Mouse (Mus musculus): Measurements from ENCODE around the gene Odf3. TPM values are rescaled to one million over a fixed set of nuclear protein-coding genes. Genes with fewer than 3 reads are reported as not detected.

Odf3 gene
- polyA plus RNA-seq, 1 experiment from 2014 or later, result not detected

- Histone ChIP-seq H3K9ac (ENCODE audit: low read depth, low read length) (no peak overlapping the region), H3K4me3 (ENCODE audit: low read depth, low read length) (no peak overlapping the region), H3K27ac (ENCODE audit: low read depth, low read length) (no peak overlapping the region), H3K36me3 (ENCODE audit: control insufficient read depth, insufficient read depth) (peaks cover 68% of the 10 kb centered on the region), H3K9me3 (ENCODE audit: control insufficient read depth) (no peaks in the 10 kb centered on the region), H3K4me1 (replicated peaks; ENCODE audit: control insufficient read depth, insufficient read depth, low read length) (no peaks in the 10 kb centered on the region), H3K4me2 (replicated peaks; ENCODE audit: low read depth) (no peak overlapping the region), H3K27me3 (replicated peaks; ENCODE audit: control insufficient read depth, insufficient read depth, low read length) (no peaks in the 10 kb centered on the region)
- ATAC-seq, result no peak
- WGBS, result 92% methylated on average over 7 of the region's 7 CpGs
- TF ChIP-seq CTCF (IDR thresholded peaks at IDR 0.05; ENCODE audit: low read depth), result no peak
Observed at GRCm38 (mm10) chr7:140894031-140894430, 46.4 kb downstream of the Odf3 start.

DNA sequence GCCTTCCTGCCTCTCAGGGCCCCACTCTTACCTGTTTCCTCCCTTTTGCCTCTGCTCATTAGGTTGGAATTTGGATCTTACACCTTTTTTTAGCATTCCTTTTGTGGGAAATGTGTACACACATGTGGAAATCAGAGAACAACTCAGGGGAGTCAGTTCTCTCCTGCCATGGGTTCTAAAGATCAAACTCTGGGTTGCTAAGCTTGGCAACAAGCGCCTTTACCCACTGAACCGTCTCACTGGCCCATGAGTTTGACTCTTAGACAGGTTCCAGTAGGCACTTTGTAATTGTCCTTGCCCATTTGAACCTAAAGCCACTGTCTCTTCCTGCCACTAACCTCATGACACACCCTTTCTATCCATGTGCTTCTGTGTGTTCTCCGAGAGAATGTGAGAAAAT, 47.0 kb downstream of the Odf3 start:
- no peaks in the 10 kb centered on the region for H3K9me3 ChIP-seq (ENCODE audit: control insufficient read depth)
- ATAC-seq, result no peak
- H3K27me3 ChIP-seq (replicated peaks; ENCODE audit: control insufficient read depth, insufficient read depth, low read length), result no peaks in the 10 kb centered on the region
- H3K36me3 ChIP-seq (ENCODE audit: control insufficient read depth, insufficient read depth), result peaks cover 65% of the 10 kb centered on the region
- no peaks in the 10 kb centered on the region for H3K4me1 ChIP-seq (replicated peaks; ENCODE audit: control insufficient read depth, insufficient read depth, low read length)
- TF ChIP-seq CTCF (IDR thresholded peaks at IDR 0.05; ENCODE audit: low read depth), result no peak
- WGBS, result 92% methylated on average over 3 of the region's 3 CpGs
- H3K4me2 ChIP-seq (replicated peaks; ENCODE audit: low read depth), result no peak overlapping the region
- no peak overlapping the region for H3K9ac ChIP-seq (ENCODE audit: low read depth, low read length)
- H3K27ac ChIP-seq (ENCODE audit: low read depth, low read length), result no peak overlapping the region
- no peak overlapping the region for H3K4me3 ChIP-seq (ENCODE audit: low read depth, low read length)

DNA sequence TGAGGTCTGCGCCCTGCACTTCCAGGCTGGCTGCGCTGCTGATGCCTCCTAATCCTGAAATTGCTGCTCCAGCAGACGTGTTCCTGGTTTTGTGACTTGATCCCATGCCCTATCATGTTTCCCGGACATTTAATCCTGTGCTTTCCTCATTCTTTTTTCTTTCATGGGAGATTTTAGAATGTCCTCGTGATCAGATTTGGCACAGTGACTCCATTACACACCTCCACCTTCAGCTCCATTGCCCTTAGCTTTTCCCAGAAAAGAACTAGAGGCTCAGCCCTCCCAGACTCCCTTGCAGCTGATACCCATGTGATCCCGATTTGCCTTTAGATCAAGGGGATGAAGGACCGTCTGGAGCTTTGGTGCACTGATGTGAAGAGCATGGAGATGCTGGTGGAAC, 50.3 kb downstream of the Odf3 start:
- peaks cover 46% of the 10 kb centered on the region for H3K36me3 ChIP-seq (ENCODE audit: control insufficient read depth, insufficient read depth)
- no peaks in the 10 kb centered on the region for H3K9me3 ChIP-seq (ENCODE audit: control insufficient read depth)
- 90% methylated on average over 7 of the region's 7 CpGs for WGBS
- no peaks in the 10 kb centered on the region for H3K4me1 ChIP-seq (replicated peaks; ENCODE audit: control insufficient read depth, insufficient read depth, low read length)
- no peaks in the 10 kb centered on the region for H3K27me3 ChIP-seq (replicated peaks; ENCODE audit: control insufficient read depth, insufficient read depth, low read length)
- H3K4me3 ChIP-seq (ENCODE audit: low read depth, low read length), result no peak overlapping the region
- TF ChIP-seq CTCF (IDR thresholded peaks at IDR 0.05; ENCODE audit: low read depth), result no peak
- ATAC-seq, result no peak
- no peak overlapping the region for H3K9ac ChIP-seq (ENCODE audit: low read depth, low read length)
- no peak overlapping the region for H3K4me2 ChIP-seq (replicated peaks; ENCODE audit: low read depth)
- no peak overlapping the region for H3K27ac ChIP-seq (ENCODE audit: low read depth, low read length)

DNA sequence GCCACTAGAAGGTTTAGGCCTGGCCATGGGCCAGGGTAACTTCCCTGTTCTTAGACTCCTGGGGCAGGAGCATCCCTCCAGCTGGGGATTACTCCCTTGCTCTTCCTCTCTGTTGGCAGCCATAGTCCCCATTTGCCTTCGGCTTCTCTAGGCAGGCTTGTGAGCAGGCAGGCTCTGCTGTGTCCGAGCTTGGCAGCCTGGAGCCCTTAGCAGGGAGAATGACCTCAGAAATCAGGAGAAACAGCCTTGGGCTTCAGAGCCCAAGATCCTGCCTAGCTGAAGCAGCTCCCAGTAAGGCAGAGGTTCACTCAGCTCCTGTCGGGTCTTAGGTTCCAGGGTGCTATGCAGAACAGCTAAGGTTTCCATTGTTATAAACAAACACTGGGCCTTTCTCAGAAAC, 51.5 kb downstream of the Odf3 start:
- Histone ChIP-seq H3K4me1 (replicated peaks; ENCODE audit: control insufficient read depth, insufficient read depth, low read length) (no peaks in the 10 kb centered on the region), H3K27ac (ENCODE audit: low read depth, low read length) (no peak overlapping the region), H3K36me3 (ENCODE audit: control insufficient read depth, insufficient read depth) (peaks cover 44% of the 10 kb centered on the region), H3K9me3 (ENCODE audit: control insufficient read depth) (no peaks in the 10 kb centered on the region), H3K27me3 (replicated peaks; ENCODE audit: control insufficient read depth, insufficient read depth, low read length) (no peaks in the 10 kb centered on the region), H3K9ac (ENCODE audit: low read depth, low read length) (no peak overlapping the region), H3K4me2 (replicated peaks; ENCODE audit: low read depth) (no peak overlapping the region), H3K4me3 (ENCODE audit: low read depth, low read length) (no peak overlapping the region)
- ATAC-seq, result no peak
- TF ChIP-seq CTCF (IDR thresholded peaks at IDR 0.05; ENCODE audit: low read depth), result no peak
- WGBS, result 62% methylated on average over 3 of the region's 3 CpGs

DNA sequence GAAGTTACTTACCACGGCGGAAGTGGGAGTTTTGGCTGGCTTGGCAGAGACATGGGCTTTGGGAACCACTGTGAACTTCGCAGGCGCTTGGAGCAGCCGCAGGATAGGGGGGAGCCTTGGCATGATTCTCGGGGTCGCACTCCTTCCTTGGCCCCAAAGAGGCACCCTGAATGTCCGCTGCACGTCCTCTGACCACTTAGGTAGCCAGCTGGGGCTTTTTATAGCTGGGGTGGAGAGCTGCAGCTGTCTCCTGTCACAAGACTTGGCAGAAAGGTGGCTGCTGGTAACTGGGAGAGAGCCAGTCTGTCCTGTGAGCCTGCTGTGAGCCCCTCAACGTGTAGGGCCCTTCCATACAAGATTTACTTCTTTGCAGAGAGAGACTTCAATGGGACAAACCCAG, 52.6 kb downstream of the Odf3 start, which contains the start of gene Cox8b:
Gene Cox8b, minus strand, starts transcription at position 227 of the 400 bp plus-strand sequence.
- H3K4me2 ChIP-seq (replicated peaks; ENCODE audit: low read depth), result no peak within 1 kb of the TSS
- H3K4me1 ChIP-seq (replicated peaks; ENCODE audit: control insufficient read depth, insufficient read depth, low read length), result no peaks in the 10 kb centered on the region
- no peak within 1 kb of the TSS for H3K9ac ChIP-seq (ENCODE audit: low read depth, low read length)
- H3K36me3 ChIP-seq (ENCODE audit: control insufficient read depth, insufficient read depth), result peaks cover 35% of the 10 kb centered on the region
- H3K9me3 ChIP-seq (ENCODE audit: control insufficient read depth), result no peaks in the 10 kb centered on the region
- H3K27me3 ChIP-seq (replicated peaks; ENCODE audit: control insufficient read depth, insufficient read depth, low read length), result no peaks in the 10 kb centered on the region
- H3K4me3 ChIP-seq (ENCODE audit: low read depth, low read length), result no peak within 1 kb of the TSS
- WGBS, result 67% methylated on average over 10 of the region's 10 CpGs
- no peak for ATAC-seq
- TF ChIP-seq CTCF (IDR thresholded peaks at IDR 0.05; ENCODE audit: low read depth), result no peak
- no peak within 1 kb of the TSS for H3K27ac ChIP-seq (ENCODE audit: low read depth, low read length)

Other genes with a start within 250 kb of the Odf3 start
- gene Olfr46, start 246.5 kb upstream of the Odf3 start, polyA plus RNA-seq (2015; fragmentation: Nextera tagmentation; extraction: Ambion mirVana), result not detected in 2 replicates
- not detected in 2 replicates for gene Olfr61, start 218.8 kb upstream of the Odf3 start, polyA plus RNA-seq (2015; fragmentation: Nextera tagmentation; extraction: Ambion mirVana)
- not detected in 2 replicates for gene Olfr53, start 201.4 kb upstream of the Odf3 start, polyA plus RNA-seq (2015; fragmentation: Nextera tagmentation; extraction: Ambion mirVana)
- gene Olfr539, start 187.9 kb upstream of the Odf3 start, polyA plus RNA-seq (2015; fragmentation: Nextera tagmentation; extraction: Ambion mirVana), result not detected in 2 replicates
- not detected in 2 replicates for gene Olfr45, start 165.9 kb upstream of the Odf3 start, polyA plus RNA-seq (2015; fragmentation: Nextera tagmentation; extraction: Ambion mirVana)
- not detected in 2 replicates for gene Olfr541, start 150.5 kb upstream of the Odf3 start, polyA plus RNA-seq (2015; fragmentation: Nextera tagmentation; extraction: Ambion mirVana)
- gene Cyp2e1, start 84.1 kb upstream of the Odf3 start, polyA plus RNA-seq (2015; fragmentation: Nextera tagmentation; extraction: Ambion mirVana), result not detected in 2 replicates
- 0.18 and 0.30 TPM in 2 replicates for gene Syce1, start 60.0 kb upstream of the Odf3 start, polyA plus RNA-seq (2015; fragmentation: Nextera tagmentation; extraction: Ambion mirVana)
- 0.59 and 0.76 TPM in 2 replicates for gene Zfp941, start 25.6 kb upstream of the Odf3 start, polyA plus RNA-seq (2015; fragmentation: Nextera tagmentation; extraction: Ambion mirVana)
- 52.2 and 55.3 TPM in 2 replicates for gene Urah, start 12.8 kb upstream of the Odf3 start, polyA plus RNA-seq (2015; fragmentation: Nextera tagmentation; extraction: Ambion mirVana)
- not detected in 2 replicates for gene Scgb1c1, start 2.3 kb upstream of the Odf3 start, polyA plus RNA-seq (2015; fragmentation: Nextera tagmentation; extraction: Ambion mirVana)
- gene Gm45785, start 8.5 kb downstream of the Odf3 start, polyA plus RNA-seq (2015; fragmentation: Nextera tagmentation; extraction: Ambion mirVana), result not detected in 2 replicates
- gene Ric8a, start 9.2 kb downstream of the Odf3 start, polyA plus RNA-seq (2015; fragmentation: Nextera tagmentation; extraction: Ambion mirVana), result 42.3 and 47.7 TPM in 2 replicates
- 42.4 and 52.6 TPM in 2 replicates for gene Bet1l, start 9.8 kb downstream of the Odf3 start, polyA plus RNA-seq (2015; fragmentation: Nextera tagmentation; extraction: Ambion mirVana)
- gene Psmd13, start 34.2 kb downstream of the Odf3 start, polyA plus RNA-seq (2015; fragmentation: Nextera tagmentation; extraction: Ambion mirVana), result 150 and 155 TPM in 2 replicates
- 28.9 and 30.9 TPM in 2 replicates for gene Sirt3, start 34.5 kb downstream of the Odf3 start, polyA plus RNA-seq (2015; fragmentation: Nextera tagmentation; extraction: Ambion mirVana)
- gene Cox8b, start 52.6 kb downstream of the Odf3 start, polyA plus RNA-seq (2015; fragmentation: Nextera tagmentation; extraction: Ambion mirVana), result 0.53 and 0.69 TPM in 2 replicates
- 52.8 and 53.0 TPM in 2 replicates for gene Nlrp6, start 73.1 kb downstream of the Odf3 start, polyA plus RNA-seq (2015; fragmentation: Nextera tagmentation; extraction: Ambion mirVana)
- gene Pgghg, start 93.6 kb downstream of the Odf3 start, polyA plus RNA-seq (2015; fragmentation: Nextera tagmentation; extraction: Ambion mirVana), result 18.9 and 19.4 TPM in 2 replicates
- 0.34 and 0.75 TPM in 2 replicates for gene Ifitm5, start 102.5 kb downstream of the Odf3 start, polyA plus RNA-seq (2015; fragmentation: Nextera tagmentation; extraction: Ambion mirVana)
- 0.38 TPM in 1 of 2 replicates, not detected in the other for gene Gm45717, start 108.1 kb downstream of the Odf3 start, polyA plus RNA-seq (2015; fragmentation: Nextera tagmentation; extraction: Ambion mirVana)
- 686 and 738 TPM in 2 replicates for gene Ifitm2, start 108.2 kb downstream of the Odf3 start, polyA plus RNA-seq (2015; fragmentation: Nextera tagmentation; extraction: Ambion mirVana)
- 122 and 133 TPM in 2 replicates for gene Ifitm1, start 119.4 kb downstream of the Odf3 start, polyA plus RNA-seq (2015; fragmentation: Nextera tagmentation; extraction: Ambion mirVana)
- 324 and 334 TPM in 2 replicates for gene Ifitm3, start 163.0 kb downstream of the Odf3 start, polyA plus RNA-seq (2015; fragmentation: Nextera tagmentation; extraction: Ambion mirVana)
- gene Ifitm6, start 170.1 kb downstream of the Odf3 start, polyA plus RNA-seq (2015; fragmentation: Nextera tagmentation; extraction: Ambion mirVana), result 0.93 and 1.0 TPM in 2 replicates
- gene Gm17387, start 181.3 kb downstream of the Odf3 start, polyA plus RNA-seq (2015; fragmentation: Nextera tagmentation; extraction: Ambion mirVana), result not detected in 2 replicates
- gene B4galnt4, start 213.3 kb downstream of the Odf3 start, polyA plus RNA-seq (2015; fragmentation: Nextera tagmentation; extraction: Ambion mirVana), result 1.9 and 2.9 TPM in 2 replicates
- 35.3 and 38.6 TPM in 2 replicates for gene Pkp3, start 230.4 kb downstream of the Odf3 start, polyA plus RNA-seq (2015; fragmentation: Nextera tagmentation; extraction: Ambion mirVana)